Mouse (Mus musculus) frontal cortex, adult 2 months (tissue): ENCODE data around the gene Dmbx1. TPM values are rescaled to one million over a fixed set of nuclear protein-coding genes. Genes with fewer than 3 reads are reported as not detected.

ENCODE experiments used
- DNase-seq, 2 experiments: peaks; one replicate each; pipeline ENCODE4 v3.0.0; 2022; ENCODE audit warnings: low spot score in 1 of 2; ENCODE audit errors: extremely low spot score in 1 of 2
- polyA plus RNA-seq: library from polyadenylated mRNA; depleted of rRNA; stranded (reverse); fragments of >200 nt; gene quantifications from 2 replicates; pipeline ENCODE4 v1.2.3, GENCODE M21; 2012; rRNA removed

Dmbx1 gene
- polyA plus RNA-seq, 1 experiment = 0.12 TPM

GRCm38 (mm10) chr4:115894281-115894680 lies 45.4 kb downstream of the Dmbx1 start:
- DNase-seq = no peak

DNA sequence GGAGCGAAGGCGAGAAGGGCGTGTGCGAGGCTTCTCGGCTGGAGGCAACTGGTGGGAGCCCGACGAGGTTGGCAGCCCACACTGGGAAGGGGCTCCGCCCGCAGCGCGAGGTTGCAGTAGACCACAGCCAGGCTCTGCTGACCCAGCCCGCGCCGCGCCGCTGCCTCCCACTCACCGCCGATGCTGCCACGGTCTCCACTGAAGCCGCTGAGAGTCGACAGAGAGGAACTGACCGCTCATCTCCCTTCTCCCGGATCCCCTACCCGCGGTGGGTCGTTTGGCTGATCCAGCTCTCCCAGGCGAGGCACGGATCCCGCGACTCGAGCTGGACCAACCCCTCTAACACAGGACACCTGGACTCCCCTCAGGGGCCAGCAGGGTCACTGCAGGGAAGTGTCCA lies 49.2 kb downstream of the Dmbx1 start, which contains the start of gene 6430628N08Rik:
TSS of gene 6430628N08Rik (plus strand) at position 113 of the 400 bp plus-strand sequence.
- no peak for DNase-seq

DNA sequence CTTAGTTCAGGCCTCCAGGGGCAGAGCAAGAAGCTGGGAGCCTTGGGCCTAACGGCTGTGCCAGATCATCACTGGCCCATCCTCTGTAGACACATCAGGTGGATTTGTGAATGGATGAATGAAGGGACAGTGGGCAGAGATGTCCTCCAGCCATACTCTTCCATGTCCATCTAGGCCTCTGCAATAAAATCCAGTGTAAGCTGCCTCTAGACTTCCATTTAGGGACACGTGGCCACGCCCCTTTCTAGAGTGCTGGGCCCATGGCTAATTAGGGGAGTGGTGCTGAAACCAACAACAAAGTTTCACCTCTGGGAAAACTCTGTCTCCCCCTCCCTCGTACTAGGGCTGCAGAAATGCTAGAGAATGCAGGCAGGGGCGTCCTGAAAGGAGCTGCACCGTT lies 49.7 kb downstream of the Dmbx1 start:
- DNase-seq = no peak

GRCm38 (mm10) chr4:115886875-115887274 lies 52.9 kb downstream of the Dmbx1 start:
- no peak for DNase-seq

GRCm38 (mm10) chr4:115885846-115886245 lies 53.9 kb downstream of the Dmbx1 start:
- DNase-seq = peak in 1 of 2 experiments; percentile 46

- DNase-seq = no peak
Observed at GRCm38 (mm10) chr4:115884022-115884421, 55.7 kb downstream of the Dmbx1 start, which contains the start of gene Kncn. Gene Kncn (plus strand): TSS chr4:115884400.

DNA sequence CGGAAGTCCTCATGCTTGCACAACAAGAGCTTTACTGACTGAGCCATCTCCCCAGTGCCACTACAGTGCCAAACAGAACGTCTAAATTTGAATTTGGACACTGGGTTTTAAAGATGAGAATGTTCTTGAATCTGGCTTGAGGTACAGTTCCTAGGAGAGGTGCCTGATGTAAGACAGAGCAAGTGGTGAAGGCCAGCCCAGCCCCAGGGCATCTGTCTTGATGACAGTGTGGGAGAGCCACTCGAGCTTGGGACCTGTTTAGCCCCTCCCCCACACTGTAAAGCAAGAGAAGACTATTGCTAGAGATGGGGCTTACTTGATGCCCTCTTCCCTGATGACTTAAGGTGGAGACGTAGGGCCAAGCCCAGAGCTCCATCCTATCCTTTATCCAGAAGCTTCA lies 57.5 kb downstream of the Dmbx1 start:
- no peak for DNase-seq

DNA sequence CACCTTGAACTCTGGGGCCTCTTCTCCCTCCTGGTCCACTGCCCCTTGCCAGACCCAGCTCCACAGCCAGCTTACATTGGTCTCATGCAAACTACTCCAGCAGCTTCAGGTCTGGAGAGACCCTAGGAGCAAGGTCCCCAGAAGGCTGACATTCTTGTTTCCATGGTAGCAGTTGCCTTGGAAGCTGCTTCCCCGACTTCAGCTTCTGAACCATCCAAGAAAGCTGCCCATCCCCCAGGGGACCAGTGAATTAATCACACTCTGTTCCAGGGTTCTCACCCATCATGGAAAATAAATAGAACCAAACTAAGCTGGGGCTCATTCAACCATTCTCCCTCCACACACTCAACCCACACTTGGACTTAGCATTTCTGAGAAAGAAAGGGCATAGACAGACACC lies 58.5 kb downstream of the Dmbx1 start:
- peak in 1 of 2 experiments; percentile 51 for DNase-seq

DNA sequence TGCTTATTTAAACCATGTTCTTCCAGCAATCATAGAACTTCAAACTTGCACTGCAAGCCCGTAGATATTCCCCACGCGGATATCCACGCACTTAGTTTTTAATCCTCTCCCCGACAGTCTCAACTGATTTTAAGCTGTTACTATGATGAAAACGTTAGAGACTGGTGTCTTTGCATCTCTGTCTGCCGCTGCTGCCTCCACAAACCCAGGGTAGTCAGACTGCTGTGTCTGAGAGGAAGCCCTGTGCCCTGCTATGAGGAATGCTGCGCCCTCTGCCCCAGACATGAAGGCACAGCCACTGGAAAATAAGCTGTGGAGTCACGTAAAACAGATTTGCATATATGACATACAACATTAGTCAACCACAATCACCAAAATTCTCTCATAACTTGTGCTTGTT lies 60.9 kb downstream of the Dmbx1 start:
- DNase-seq = no peak

DNA sequence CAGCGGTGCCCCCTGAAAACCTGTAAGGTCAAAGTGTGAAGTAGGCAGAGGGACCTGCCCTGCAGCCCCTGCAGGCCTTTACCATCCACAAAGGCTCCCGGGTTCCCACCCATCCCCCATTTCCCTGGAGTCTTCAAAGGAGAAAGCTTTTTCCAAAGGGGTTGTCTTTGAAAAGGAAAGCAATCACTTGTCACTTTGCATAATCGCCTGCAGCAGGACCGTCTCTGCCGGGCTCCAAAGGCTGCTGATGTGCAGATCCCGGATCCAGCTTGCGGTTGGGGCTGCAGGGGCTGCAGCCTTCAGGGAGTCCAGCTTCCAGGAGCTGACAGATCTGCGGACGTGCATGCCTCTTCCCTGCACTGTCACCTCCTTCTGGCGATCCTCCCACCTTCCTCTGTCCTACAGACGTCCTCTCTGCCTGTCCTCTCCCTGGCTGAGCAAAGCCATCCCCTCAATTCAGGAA lies 61.5 kb downstream of the Dmbx1 start:
- DNase-seq = no peak

- no peak for DNase-seq
Observed at GRCm38 (mm10) chr4:115873231-115873630, 66.5 kb downstream of the Dmbx1 start.

DNA sequence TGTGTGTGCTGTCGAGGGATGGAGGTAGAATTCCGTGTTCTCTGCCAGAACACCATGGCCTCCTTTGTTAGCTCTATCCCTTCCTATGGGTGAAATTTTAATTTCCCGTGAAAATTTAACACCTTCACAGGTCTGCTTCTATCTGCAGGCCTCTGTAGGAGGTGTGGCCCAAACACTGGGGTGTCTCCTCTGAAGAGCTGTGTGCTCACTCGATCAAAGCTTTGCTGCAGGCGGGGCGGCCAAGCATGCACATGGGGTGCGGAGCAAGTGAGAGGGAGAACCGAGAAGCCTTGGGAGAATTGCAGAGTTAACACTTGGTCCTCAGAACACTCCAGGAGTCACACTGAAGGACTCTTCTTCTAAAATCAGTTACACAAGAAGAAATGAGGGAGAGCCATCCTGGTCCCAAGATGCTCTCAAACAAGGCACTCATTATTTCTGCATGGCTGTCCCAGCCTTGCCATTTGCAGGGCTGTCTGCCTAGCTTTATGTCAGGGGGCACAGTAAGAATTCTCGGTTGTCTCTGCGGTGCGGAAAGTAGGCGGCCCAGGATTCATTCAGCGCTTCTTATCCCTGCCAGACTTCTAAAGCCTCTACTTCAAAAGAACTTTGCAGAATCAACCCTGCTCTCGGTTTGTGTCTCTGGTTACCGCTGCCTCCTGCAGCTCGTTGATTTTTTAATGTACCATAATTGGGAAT lies 70.1 kb downstream of the Dmbx1 start:
- DNase-seq = no peak

Other genes with a start within 250 kb of the Dmbx1 start
- gene Efcab14, start 202.2 kb downstream of the Dmbx1 start, polyA plus RNA-seq = 35.9 and 37.1 TPM in 2 replicates
- gene Tex38, start 158.9 kb downstream of the Dmbx1 start, polyA plus RNA-seq = 0.19 and 0.20 TPM in 2 replicates
- 65.8 and 66.9 TPM in 2 replicates for gene Atpaf1, start 155.1 kb downstream of the Dmbx1 start, polyA plus RNA-seq
- 10.9 and 11.5 TPM in 2 replicates for gene Mob3c, start 111.8 kb downstream of the Dmbx1 start, polyA plus RNA-seq
- gene Mknk1, start 100.7 kb downstream of the Dmbx1 start, polyA plus RNA-seq = 60.8 and 70.3 TPM in 2 replicates
- 0.16 and 0.32 TPM in 2 replicates for gene Kncn, start 55.5 kb downstream of the Dmbx1 start, polyA plus RNA-seq
- 0.08 and 0.16 TPM in 2 replicates for gene 6430628N08Rik, start 49.3 kb downstream of the Dmbx1 start, polyA plus RNA-seq
- gene Faah, start 78.0 kb upstream of the Dmbx1 start, polyA plus RNA-seq = 88.1 and 104 TPM in 2 replicates
- gene Nsun4, start 114.0 kb upstream of the Dmbx1 start, polyA plus RNA-seq = 8.3 and 9.7 TPM in 2 replicates
- 645 and 649 TPM in 2 replicates for gene Uqcrh, start 135.1 kb upstream of the Dmbx1 start, polyA plus RNA-seq
- 34.7 and 34.8 TPM in 2 replicates for gene Lrrc41, start 135.3 kb upstream of the Dmbx1 start, polyA plus RNA-seq
- gene Rad54l, start 183.8 kb upstream of the Dmbx1 start, polyA plus RNA-seq = 0.86 and 0.94 TPM in 2 replicates
- 66.6 and 77.5 TPM in 2 replicates for gene Pomgnt1, start 183.9 kb upstream of the Dmbx1 start, polyA plus RNA-seq
- 11.3 and 12.1 TPM in 2 replicates for gene Lurap1, start 211.4 kb upstream of the Dmbx1 start, polyA plus RNA-seq
- 0.20 and 0.23 TPM in 2 replicates for gene Tspan1, start 227.7 kb upstream of the Dmbx1 start, polyA plus RNA-seq
- gene 1700042G07Rik, start 233.4 kb upstream of the Dmbx1 start, polyA plus RNA-seq = not detected in 2 replicates
- gene Gm49337, start 233.5 kb upstream of the Dmbx1 start, polyA plus RNA-seq = 0.14 TPM in 1 of 2 replicates, not detected in the other